Mouse (Mus musculus): ENCODE measurements at regions not wholly inside any gene's neighbourhood (a gene's known extent, or its start where the extent isn't known, plus 50 kb on each side); places are given as distances from the start of the nearest gene placed in this dataset.
A peak's percentile ranks its signal among the peaks of the same experiment; 100 is the strongest.

- intact Hi-C loops (cut with DNase I), result no loop called here
These were observed 944.1 kb upstream of the Adgrl4 start for GRCm38 (mm10) chr3:150493433-150494045.

GRCm38 (mm10) chr3:150530966-150531365, 906.7 kb upstream of the Adgrl4 start:
- intact Hi-C loops (cut with DNase I), result no loop called here
- no peak for DNase-seq (ENCODE audit: low spot score in 2 of 2)

More at GRCm38 (mm10) chr3:150493433-150494045, 944.1 kb upstream of the Adgrl4 start:
- no peak for DNase-seq (ENCODE audit: low spot score in 2 of 2)

- DNase-seq (ENCODE audit: low spot score in 2 of 2), result no peak
- intact Hi-C loops (cut with DNase I), result no loop called here
These were observed 894.6 kb upstream of the Adgrl4 start for GRCm38 (mm10) chr3:150543118-150543517.

GRCm38 (mm10) chr3:150588474-150588873, 849.2 kb upstream of the Adgrl4 start:
- intact Hi-C loops (cut with DNase I), result no loop called here
- DNase-seq (ENCODE audit: low spot score in 2 of 2), result no peak

GRCm38 (mm10) chr3:150590978-150591377, 846.7 kb upstream of the Adgrl4 start:
- no peak for DNase-seq (ENCODE audit: low spot score in 2 of 2)
- intact Hi-C loops (cut with DNase I), result no loop called here

- intact Hi-C loops (cut with DNase I), result no loop called here
- DNase-seq (ENCODE audit: low spot score in 2 of 2), result no peak
These were observed 834.1 kb upstream of the Adgrl4 start for GRCm38 (mm10) chr3:150603400-150604095.

- DNase-seq (ENCODE audit: low spot score in 2 of 2), result peak; percentile 43 to 48
- intact Hi-C loops (cut with DNase I), result no loop called here
These were observed 827.0 kb upstream of the Adgrl4 start for GRCm38 (mm10) chr3:150610681-150611101.

GRCm38 (mm10) chr3:150637544-150637943, 800.1 kb upstream of the Adgrl4 start:
- no peak for DNase-seq (ENCODE audit: low spot score in 2 of 2)
- intact Hi-C loops (cut with DNase I), result no loop called here

GRCm38 (mm10) chr3:150640004-150640676, 797.5 kb upstream of the Adgrl4 start:
- DNase-seq (ENCODE audit: low spot score in 2 of 2), result no peak
- intact Hi-C loops (cut with DNase I), result no loop called here

GRCm38 (mm10) chr3:150648040-150648439, 789.6 kb upstream of the Adgrl4 start:
- intact Hi-C loops (cut with DNase I), result no loop called here
- DNase-seq (ENCODE audit: low spot score in 2 of 2), result no peak

- DNase-seq (ENCODE audit: low spot score in 2 of 2), result no peak
- intact Hi-C loops (cut with DNase I), result no loop called here
These were observed 787.7 kb upstream of the Adgrl4 start for GRCm38 (mm10) chr3:150649783-150650565.

GRCm38 (mm10) chr3:150695751-150696150, 741.9 kb upstream of the Adgrl4 start:
- intact Hi-C loops (cut with DNase I), result no loop called here
- no peak for DNase-seq (ENCODE audit: low spot score in 2 of 2)

- no peak for DNase-seq (ENCODE audit: low spot score in 2 of 2)
- intact Hi-C loops (cut with DNase I), result no loop called here
These were observed 737.7 kb upstream of the Adgrl4 start for GRCm38 (mm10) chr3:150699990-150700389.
